In the genomic region with DNA sequence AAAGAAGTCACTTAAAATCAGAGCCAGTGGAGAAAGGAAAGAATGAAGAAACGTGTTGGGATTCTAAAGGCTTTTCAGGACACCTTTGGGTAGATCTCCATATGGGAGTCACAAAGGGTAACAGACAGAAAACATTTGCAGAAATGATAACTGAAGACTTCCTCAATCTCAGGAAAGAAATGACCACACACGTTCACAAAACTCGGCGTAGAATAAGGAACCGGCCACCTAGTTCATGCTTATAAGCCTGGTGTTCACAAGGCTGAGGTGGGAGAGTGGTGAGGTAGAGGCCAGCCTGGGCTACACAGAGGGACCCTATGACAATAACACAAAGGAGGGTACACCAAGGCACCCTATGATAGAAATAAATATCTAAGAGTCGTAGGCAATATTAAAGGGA, we compare ENCODE assay signal across 22 mouse cellular contexts. TPM values are rescaled to one million over a fixed set of nuclear protein-coding genes. Genes with fewer than 3 reads are reported as not detected.
DNase-seq lines count a peak whose midpoint lies in the region; ATAC-seq and TF ChIP-seq lines count a peak whose summit lies in the region.
"Had no signal": no experiment of that assay in that cellular context is flagged by ENCODE, and none has a peak within 500 bp of the region (broad histone marks: within the 10 kb centered on the region; RNA-seq: fewer than 3 reads in every experiment).

No protein-coding gene starts in this region.

- H3K27me3 ChIP-seq in splenic B cell, adult 2 months (ENCODE audit: control insufficient read depth, insufficient read depth, low read length, poor library complexity, severe bottlenecking), result no peaks in the 10 kb centered on the region
- no peaks in the 10 kb centered on the region for H3K27me3 ChIP-seq in lung, postnatal 0 days (replicated peaks; ENCODE audit: insufficient read depth, low read length)
- H3K27me3 ChIP-seq: embryonic facial prominence, embryonic 12.5 days; embryonic facial prominence, embryonic 15.5 days; heart, embryonic 13.5 days had no signal

- no peaks in the 10 kb centered on the region for H3K9me3 ChIP-seq in lung, postnatal 0 days (ENCODE audit: low read length)
- H3K9me3 ChIP-seq: embryonic facial prominence, embryonic 12.5 days; embryonic facial prominence, embryonic 15.5 days; heart, embryonic 10.5 days had no signal

- ATAC-seq in megakaryocyte, adult 5-6 weeks (ENCODE audit: poor library complexity, severe bottlenecking), result peak; percentile 84
- no peak for ATAC-seq in lung, postnatal 0 days
- ATAC-seq: activated CD4-positive, CD25-positive, alpha-beta regulatory T cell, adult 4 months; forebrain, embryonic 14.5 days; forebrain, postnatal 0 days; hindbrain, postnatal 0 days had no signal

- WGBS in lung, postnatal 0 days, result 82% methylated on average over 6 of the region's 6 CpGs

- no peaks in the 10 kb centered on the region for H3K4me1 ChIP-seq in lung, postnatal 0 days (ENCODE audit: insufficient read depth, low read depth, low read length)
- H3K4me1 ChIP-seq: embryonic facial prominence, embryonic 12.5 days; embryonic facial prominence, embryonic 15.5 days; heart, embryonic 13.5 days had no signal

- DNase-seq in MEL-GATA-1-ER (ENCODE audit: extremely low read depth, low read depth), result peak; percentile 32
- DNase-seq in splenic B cell, adult 2 months (ENCODE audit: low read depth, low spot score), result peak; percentile 61
- no peak for DNase-seq in layer of hippocampus, postnatal 36 days
- DNase-seq in lung, postnatal 0 days (ENCODE audit: low spot score), result no peak
- DNase-seq in T-cell, adult 2 months (ENCODE audit: low spot score), result no peak
- DNase-seq: adrenal gland, adult 8-10 months; adrenal gland, postnatal 36 days; cerebellum, adult 18-20 months; cerebellum, adult 9-10 months; forebrain, postnatal 0 days; gastrocnemius, adult 2 months; gastrocnemius, postnatal 25 days had no signal

- no peak for TF ChIP-seq EP300 in lung, postnatal 0 days (IDR thresholded peaks at IDR 0.05)

- H3K9ac ChIP-seq in lung, postnatal 0 days (replicated peaks; ENCODE audit: low read depth), result no peak overlapping the region
- H3K9ac ChIP-seq: embryonic facial prominence, embryonic 12.5 days; embryonic facial prominence, embryonic 15.5 days; forebrain, postnatal 0 days; heart, embryonic 13.5 days; hindbrain, embryonic 14.5 days had no signal

- TF ChIP-seq CTCF in lung, postnatal 0 days (IDR thresholded peaks at IDR 0.05), result no peak

- no peak overlapping the region for H3K4me2 ChIP-seq in lung, postnatal 0 days (replicated peaks; ENCODE audit: low read depth, low read length)
- H3K4me2 ChIP-seq: embryonic facial prominence, embryonic 12.5 days; embryonic facial prominence, embryonic 15.5 days; heart, embryonic 13.5 days; hindbrain, embryonic 14.5 days had no signal

- H3K36me3 ChIP-seq in splenic B cell, adult 2 months (ENCODE audit: control insufficient read depth, insufficient read depth, low read length, poor library complexity, severe bottlenecking), result peaks cover 20% of the 10 kb centered on the region
- H3K36me3 ChIP-seq in lung, postnatal 0 days (ENCODE audit: insufficient read depth, low read length), result no peaks in the 10 kb centered on the region
- H3K36me3 ChIP-seq: embryonic facial prominence, embryonic 15.5 days; heart, embryonic 10.5 days; heart, embryonic 13.5 days had no signal

- no peak overlapping the region for H3K4me3 ChIP-seq in lung, postnatal 0 days (ENCODE audit: low read depth, low read length)
- H3K4me3 ChIP-seq: embryonic facial prominence, embryonic 12.5 days; embryonic facial prominence, embryonic 15.5 days; gastrocnemius, adult 2 months; heart, adult 2 months; heart, embryonic 10.5 days; heart, embryonic 13.5 days had no signal

- no peak overlapping the region for H3K27ac ChIP-seq in lung, postnatal 0 days (ENCODE audit: low read length)
- H3K27ac ChIP-seq: embryonic facial prominence, embryonic 12.5 days; embryonic facial prominence, embryonic 15.5 days; gastrocnemius, adult 2 months; heart, adult 2 months; heart, embryonic 10.5 days; heart, embryonic 13.5 days; hindbrain, embryonic 14.5 days; hindbrain, postnatal 0 days had no signal

RNA-seq across cellular contexts. Expression of gene Fgd3, which starts 28.2 kb away (rescaled TPM):
- total RNA-seq in megakaryocyte, adult 5-6 weeks (2015), result 10.7 and 12.2 TPM in 2 replicates
- total RNA-seq in megakaryocyte, adult 5-6 weeks (2017), result 26.1 and 30.9 TPM in 2 replicates
- 1 to 10 TPM; 6.8 to 6.9 TPM for total RNA-seq in layer of hippocampus, postnatal 36 days (2021)
- 0.37 and 0.56 TPM in 2 replicates for polyA plus RNA-seq in lung, postnatal 0 days (2015; fragmentation: Nextera tagmentation; extraction: Ambion mirVana)

RNA-seq across cellular contexts. Expression of gene Susd3, which starts 43.4 kb away (rescaled TPM):
- total RNA-seq in megakaryocyte, adult 5-6 weeks (2015), result 44.4 and 49.1 TPM in 2 replicates
- 39.6 and 42.3 TPM in 2 replicates for total RNA-seq in megakaryocyte, adult 5-6 weeks (2017)
- 1 to 10 TPM; 2.5 to 2.6 TPM for total RNA-seq in layer of hippocampus, postnatal 36 days (2021)
- polyA plus RNA-seq in lung, postnatal 0 days (2015; fragmentation: Nextera tagmentation; extraction: Ambion mirVana), result 2.5 TPM in 2 replicates

RNA-seq across cellular contexts. Expression of gene Bicd2, which starts 49.4 kb away (rescaled TPM):
- total RNA-seq in megakaryocyte, adult 5-6 weeks (2015), result 14.9 and 15.3 TPM in 2 replicates
- total RNA-seq in megakaryocyte, adult 5-6 weeks (2017), result 24.7 and 27.7 TPM in 2 replicates
- 10 to 100 TPM; 54.5 to 59.8 TPM for total RNA-seq in layer of hippocampus, postnatal 36 days (2021)
- polyA plus RNA-seq in lung, postnatal 0 days (2015; fragmentation: Nextera tagmentation; extraction: Ambion mirVana), result 32.5 and 40.2 TPM in 2 replicates

Comparison
In these comparisons a context has a peak if more than half of its experiments do, and no peak if none do; other contexts are left out.
1. DNase-seq: peak in MEL-GATA-1-ER (single experiment) and splenic B cell, adult 2 months (single experiment); none in layer of hippocampus, postnatal 36 days (0 of 2), lung, postnatal 0 days (single experiment) and T-cell, adult 2 months (single experiment).
2. RNA of gene Susd3, which starts 43.4 kb away (total RNA-seq): 39.6 to 49.1 TPM in megakaryocyte, adult 5-6 weeks; 2.5 to 2.6 TPM in layer of hippocampus, postnatal 36 days; every median in the first group is over 10 times any median in the second.